Mouse (Mus musculus): Measurements from ENCODE around the gene Mars. TPM values are rescaled to one million over a fixed set of nuclear protein-coding genes. Genes with fewer than 3 reads are reported as not detected.

Gene Mars
- total RNA-seq, 2 experiments from 2014 or later, result 55.2 to 57.5 TPM

- no peak for DNase-seq (ENCODE audit: low spot score in 2 of 2)
These were observed 47.2 kb downstream of the Mars start for GRCm38 (mm10) chr10:127264336-127264735.

- no peak for DNase-seq (ENCODE audit: low spot score in 2 of 2)
These were observed 48.0 kb downstream of the Mars start for GRCm38 (mm10) chr10:127263631-127264030.

GRCm38 (mm10) chr10:127262548-127263398 lies 48.8 kb downstream of the Mars start, which contains the start of gene Kif5a:
TSS of gene Kif5a (minus strand) at chr10:127263348.
- peak; percentile 72 for DNase-seq (ENCODE audit: low spot score in 2 of 2)

GRCm38 (mm10) chr10:127261706-127262547 lies 49.7 kb downstream of the Mars start:
- no peak for DNase-seq (ENCODE audit: low spot score in 2 of 2)

- DNase-seq (ENCODE audit: low spot score in 2 of 2), result no peak
These were observed 53.1 kb downstream of the Mars start for GRCm38 (mm10) chr10:127258489-127258888.

GRCm38 (mm10) chr10:127257790-127258189 lies 53.8 kb downstream of the Mars start:
- DNase-seq (ENCODE audit: low spot score in 2 of 2), result no peak

GRCm38 (mm10) chr10:127255625-127256345 lies 55.8 kb downstream of the Mars start:
- no peak for DNase-seq (ENCODE audit: low spot score in 2 of 2)

- DNase-seq (ENCODE audit: low spot score in 2 of 2), result no peak
These were observed 60.8 kb downstream of the Mars start for GRCm38 (mm10) chr10:127250810-127251209.

Other genes with a start within 250 kb of the Mars start
- 10 to 100 TPM; 83.9 to 91.1 TPM for gene Cdk4, start 248.3 kb downstream of the Mars start, total RNA-seq (2021)
- 10 to 100 TPM; 60.3 to 60.7 TPM for gene Tspan31, start 241.5 kb downstream of the Mars start, total RNA-seq (2021)
- gene Agap2, start 236.5 kb downstream of the Mars start, total RNA-seq (2021), result 100 to 1,000 TPM; 807 to 841 TPM
- 100 to 1,000 TPM; 105 to 107 TPM for gene Os9, start 190.7 kb downstream of the Mars start, total RNA-seq (2021)
- 100 to 1,000 TPM; 122 to 124 TPM for gene B4galnt1, start 146.6 kb downstream of the Mars start, total RNA-seq (2021)
- gene Slc26a10, start 131.1 kb downstream of the Mars start, total RNA-seq (2021), result 10 to 100 TPM; 10.2 to 13.5 TPM
- 100 to 1,000 TPM; 338 to 373 TPM for gene Arhgef25, start 121.7 kb downstream of the Mars start, total RNA-seq (2021)
- 100 to 1,000 TPM; 210 to 217 TPM for gene Dtx3, start 116.1 kb downstream of the Mars start, total RNA-seq (2021)
- 100 to 1,000 TPM; 103 to 114 TPM for gene Pip4k2c, start 100.2 kb downstream of the Mars start, total RNA-seq (2021)
- 100 to 1,000 TPM; 839 to 860 TPM for gene Kif5a, start 48.4 kb downstream of the Mars start, total RNA-seq (2021)
- 100 to 1,000 TPM; 253 to 259 TPM for gene Dctn2, start 45.4 kb downstream of the Mars start, total RNA-seq (2021)
- 10 to 100 TPM; 48.1 to 53.2 TPM for gene Mbd6, start 22.8 kb downstream of the Mars start, total RNA-seq (2021)
- gene Arhgap9, start 10.2 kb upstream of the Mars start, total RNA-seq (2021), result under 1 TPM; 0.84 to 0.92 TPM
- 1 to 10 TPM; 1.5 to 2.0 TPM for gene Gli1, start 30.2 kb upstream of the Mars start, total RNA-seq (2021)
- gene Inhbe, start 42.6 kb upstream of the Mars start, total RNA-seq (2021), result not detected
- not detected for gene Inhbc, start 58.6 kb upstream of the Mars start, total RNA-seq (2021)
- 100 to 1,000 TPM; 164 to 167 TPM for gene R3hdm2, start 68.5 kb upstream of the Mars start, total RNA-seq (2021)
- gene Stac3, start 189.9 kb upstream of the Mars start, total RNA-seq (2021), result 1 to 10 TPM; 2.4 to 3.5 TPM
- 1 to 10 TPM; 3.6 to 3.8 TPM for gene Ndufa4l2, start 203.2 kb upstream of the Mars start, total RNA-seq (2021)
- 10 to 100 TPM; 24.2 to 25.3 TPM for gene Shmt2, start 210.7 kb upstream of the Mars start, total RNA-seq (2021)
- 1 to 10 TPM; 1.2 to 1.3 TPM for gene Nxph4, start 222.8 kb upstream of the Mars start, total RNA-seq (2021)